Mouse (Mus musculus): ENCODE results near the gene Oxgr1. TPM values are rescaled to one million over a fixed set of nuclear protein-coding genes. Genes with fewer than 3 reads are reported as not detected.

Gene Oxgr1
- 0.05 TPM in 1 of 2 replicates, not detected in the other for polyA plus RNA-seq (2016; fragmentation: Nextera tagmentation; extraction: Ambion mirVana)

- no peak within 1 kb of the TSS for H3K4me2 ChIP-seq
- 86% methylated on average over 17 of the region's 17 CpGs for WGBS
- ATAC-seq (ENCODE audit: insufficient number of reproducible peaks, low FRiP score) = no peak
- no peaks in the 10 kb centered on the region for H3K27me3 ChIP-seq (replicated peaks)
- H3K36me3 ChIP-seq = no peaks in the 10 kb centered on the region
- H3K9me3 ChIP-seq (replicated peaks) = peaks cover 4% of the 10 kb centered on the region
- no peaks in the 10 kb centered on the region for H3K4me1 ChIP-seq (replicated peaks)
- H3K4me3 ChIP-seq = no peak within 1 kb of the TSS
- no peak within 1 kb of the TSS for H3K27ac ChIP-seq (ENCODE audit: poor library complexity, severe bottlenecking)
- no peak within 1 kb of the TSS for H3K9ac ChIP-seq
Measured at GRCm38 (mm10) chr14:120042187-120042820, at the start of gene Oxgr1. Gene Oxgr1 (minus strand): TSS chr14:120042435.

- 51% methylated on average over 1 of the region's 1 CpGs for WGBS
- no peaks in the 10 kb centered on the region for H3K9me3 ChIP-seq (replicated peaks)
- no peak overlapping the region for H3K9ac ChIP-seq
- no peak overlapping the region for H3K4me3 ChIP-seq
- no peaks in the 10 kb centered on the region for H3K27me3 ChIP-seq (replicated peaks)
- no peaks in the 10 kb centered on the region for H3K36me3 ChIP-seq
- ATAC-seq (ENCODE audit: insufficient number of reproducible peaks, low FRiP score) = no peak
- H3K27ac ChIP-seq (ENCODE audit: poor library complexity, severe bottlenecking) = no peak overlapping the region
- no peaks in the 10 kb centered on the region for H3K4me1 ChIP-seq (replicated peaks)
- H3K4me2 ChIP-seq = no peak overlapping the region
Measured at GRCm38 (mm10) chr14:120090401-120090800, 48.2 kb upstream of the Oxgr1 start.

GRCm38 (mm10) chr14:120089649-120090360 lies 47.6 kb upstream of the Oxgr1 start:
- no peaks in the 10 kb centered on the region for H3K4me1 ChIP-seq (replicated peaks)
- no peak overlapping the region for H3K9ac ChIP-seq
- ATAC-seq (ENCODE audit: insufficient number of reproducible peaks, low FRiP score) = no peak
- H3K4me2 ChIP-seq = no peak overlapping the region
- 68% methylated on average over 14 of the region's 14 CpGs for WGBS
- H3K27ac ChIP-seq (ENCODE audit: poor library complexity, severe bottlenecking) = no peak overlapping the region
- no peaks in the 10 kb centered on the region for H3K27me3 ChIP-seq (replicated peaks)
- H3K9me3 ChIP-seq (replicated peaks) = no peaks in the 10 kb centered on the region
- no peak overlapping the region for H3K4me3 ChIP-seq
- H3K36me3 ChIP-seq = no peaks in the 10 kb centered on the region

GRCm38 (mm10) chr14:120089006-120089648 lies 46.9 kb upstream of the Oxgr1 start:
- Histone ChIP-seq H3K9me3 (replicated peaks) (no peaks in the 10 kb centered on the region), H3K4me1 (replicated peaks) (no peaks in the 10 kb centered on the region), H3K27me3 (replicated peaks) (no peaks in the 10 kb centered on the region), H3K4me2 (no peak overlapping the region), H3K9ac (no peak overlapping the region), H3K27ac (ENCODE audit: poor library complexity, severe bottlenecking) (no peak overlapping the region), H3K4me3 (no peak overlapping the region), H3K36me3 (no peaks in the 10 kb centered on the region)
- WGBS = 77% methylated on average over 7 of the region's 7 CpGs
- no peak for ATAC-seq (ENCODE audit: insufficient number of reproducible peaks, low FRiP score)

GRCm38 (mm10) chr14:120084084-120084667 lies 41.9 kb upstream of the Oxgr1 start:
- H3K4me1 ChIP-seq (replicated peaks) = no peaks in the 10 kb centered on the region
- no peaks in the 10 kb centered on the region for H3K27me3 ChIP-seq (replicated peaks)
- H3K9ac ChIP-seq = no peak overlapping the region
- no peaks in the 10 kb centered on the region for H3K9me3 ChIP-seq (replicated peaks)
- H3K4me2 ChIP-seq = no peak overlapping the region
- H3K36me3 ChIP-seq = no peaks in the 10 kb centered on the region
- H3K27ac ChIP-seq (ENCODE audit: poor library complexity, severe bottlenecking) = no peak overlapping the region
- H3K4me3 ChIP-seq = no peak overlapping the region
- WGBS = 79% methylated on average over 9 of the region's 9 CpGs
- no peak for ATAC-seq (ENCODE audit: insufficient number of reproducible peaks, low FRiP score)

GRCm38 (mm10) chr14:120076192-120076591 lies 34.0 kb upstream of the Oxgr1 start:
- 47% methylated on average over 2 of the region's 2 CpGs for WGBS
- Histone ChIP-seq H3K27me3 (replicated peaks) (no peaks in the 10 kb centered on the region), H3K9me3 (replicated peaks) (no peaks in the 10 kb centered on the region), H3K9ac (no peak overlapping the region), H3K36me3 (no peaks in the 10 kb centered on the region), H3K4me3 (no peak overlapping the region), H3K4me1 (replicated peaks) (peaks cover 4% of the 10 kb centered on the region; the same call in 1 of the 2 replicates), H3K27ac (ENCODE audit: poor library complexity, severe bottlenecking) (no peak overlapping the region), H3K4me2 (no peak overlapping the region)
- ATAC-seq (ENCODE audit: insufficient number of reproducible peaks, low FRiP score) = no peak

GRCm38 (mm10) chr14:120075746-120076145 lies 33.5 kb upstream of the Oxgr1 start:
- Histone ChIP-seq H3K27ac (ENCODE audit: poor library complexity, severe bottlenecking) (no peak overlapping the region), H3K9ac (no peak overlapping the region), H3K4me3 (no peak overlapping the region), H3K4me2 (no peak overlapping the region), H3K36me3 (no peaks in the 10 kb centered on the region), H3K27me3 (replicated peaks) (no peaks in the 10 kb centered on the region), H3K9me3 (replicated peaks) (no peaks in the 10 kb centered on the region), H3K4me1 (replicated peaks) (peaks cover 4% of the 10 kb centered on the region; the same call in 1 of the 2 replicates)
- WGBS = 64% methylated on average over 5 of the region's 5 CpGs
- no peak for ATAC-seq (ENCODE audit: insufficient number of reproducible peaks, low FRiP score)

GRCm38 (mm10) chr14:120074231-120074630 lies 32.0 kb upstream of the Oxgr1 start:
- no peaks in the 10 kb centered on the region for H3K9me3 ChIP-seq (replicated peaks)
- no peak for ATAC-seq (ENCODE audit: insufficient number of reproducible peaks, low FRiP score)

GRCm38 (mm10) chr14:120061096-120061495 lies 18.9 kb upstream of the Oxgr1 start:
- no peak for ATAC-seq (ENCODE audit: insufficient number of reproducible peaks, low FRiP score)

More at GRCm38 (mm10) chr14:120074231-120074630, 32.0 kb upstream of the Oxgr1 start:
- Histone ChIP-seq H3K27ac (ENCODE audit: poor library complexity, severe bottlenecking) (no peak overlapping the region), H3K4me1 (replicated peaks) (peaks cover 4% of the 10 kb centered on the region; the same call in 1 of the 2 replicates), H3K4me2 (no peak overlapping the region), H3K36me3 (no peaks in the 10 kb centered on the region), H3K9ac (no peak overlapping the region), H3K4me3 (no peak overlapping the region), H3K27me3 (replicated peaks) (no peaks in the 10 kb centered on the region)

GRCm38 (mm10) chr14:120033454-120033853 lies 8.8 kb downstream of the Oxgr1 start:
- H3K9ac ChIP-seq = no peak overlapping the region
- H3K27me3 ChIP-seq (replicated peaks) = no peaks in the 10 kb centered on the region
- 14% methylated on average over 1 of the region's 1 CpGs for WGBS

More at GRCm38 (mm10) chr14:120061096-120061495, 18.9 kb upstream of the Oxgr1 start:
- no peaks in the 10 kb centered on the region for H3K27me3 ChIP-seq (replicated peaks)
- H3K4me1 ChIP-seq (replicated peaks) = no peaks in the 10 kb centered on the region
- 57% methylated on average over 9 of the region's 9 CpGs for WGBS
- H3K4me2 ChIP-seq = no peak overlapping the region
- no peak overlapping the region for H3K27ac ChIP-seq (ENCODE audit: poor library complexity, severe bottlenecking)
- H3K9ac ChIP-seq = no peak overlapping the region
- H3K36me3 ChIP-seq = no peaks in the 10 kb centered on the region
- H3K4me3 ChIP-seq = no peak overlapping the region
- no peaks in the 10 kb centered on the region; the same call in 1 of the 2 replicates for H3K9me3 ChIP-seq (replicated peaks)

GRCm38 (mm10) chr14:120019948-120020347 lies 22.3 kb downstream of the Oxgr1 start:
- WGBS = 70% methylated on average over 2 of the region's 2 CpGs
- H3K9me3 ChIP-seq (replicated peaks) = no peaks in the 10 kb centered on the region
- H3K36me3 ChIP-seq = no peaks in the 10 kb centered on the region
- no peaks in the 10 kb centered on the region for H3K27me3 ChIP-seq (replicated peaks)
- H3K4me1 ChIP-seq (replicated peaks) = no peaks in the 10 kb centered on the region
- H3K27ac ChIP-seq (ENCODE audit: poor library complexity, severe bottlenecking) = no peak overlapping the region
- no peak overlapping the region for H3K9ac ChIP-seq
- ATAC-seq (ENCODE audit: insufficient number of reproducible peaks, low FRiP score) = no peak
- H3K4me3 ChIP-seq = no peak overlapping the region
- no peak overlapping the region for H3K4me2 ChIP-seq

More at GRCm38 (mm10) chr14:120033454-120033853, 8.8 kb downstream of the Oxgr1 start:
- H3K4me1 ChIP-seq (replicated peaks) = no peaks in the 10 kb centered on the region
- no peaks in the 10 kb centered on the region for H3K9me3 ChIP-seq (replicated peaks)
- no peak overlapping the region for H3K4me3 ChIP-seq
- ATAC-seq (ENCODE audit: insufficient number of reproducible peaks, low FRiP score) = no peak
- H3K36me3 ChIP-seq = no peaks in the 10 kb centered on the region
- no peak overlapping the region for H3K4me2 ChIP-seq
- H3K27ac ChIP-seq (ENCODE audit: poor library complexity, severe bottlenecking) = no peak overlapping the region
